Mouse (Mus musculus): ENCODE measurements around the gene Edar.

- TF ChIP-seq POLR2A (IDR thresholded peaks at IDR 0.05; ENCODE audit: low read depth, low read length) (no peak), CTCF (IDR thresholded peaks at IDR 0.05; ENCODE audit: extremely low read depth, insufficient read length, insufficient replicate concordance, low read depth, low read length) (peak; percentile 74; the same call in 1 of the 2 replicates)
These were observed 2.0 kb downstream of the Edar start for GRCm38 (mm10) chr10:58673278-58674061.

Measured in small intestine, adult 2 months (tissue).